Mouse (Mus musculus) MEL (cell line): Measurements from ENCODE around the gene Afap1l2. TPM values are rescaled to one million over a fixed set of nuclear protein-coding genes. Genes with fewer than 3 reads are reported as not detected.

Source experiments
- DNase-seq: peaks from one replicate; pipeline ENCODE4 v3.0.0; 2011; ENCODE audit warnings: low read depth, low spot score
- H3K27ac ChIP-seq: 2 replicates; pipeline ENCODE4 v1.5.1; 2012; ENCODE audit warnings: low read depth, mild to moderate bottlenecking, control low read depth, low read length, moderate library complexity; ENCODE audit not compliant: control insufficient read depth
- H3K27me3 ChIP-seq, 2 experiments: fragments of 150-350 bp in 1 of 2; sonication (generic) in 1 of 2; 2 replicates each; pipeline ENCODE4 v1.6.1; 2012; ENCODE audit warnings: low read length in 2 of 2, mild to moderate bottlenecking in 2 of 2, improper control_type of control experiment in 1 of 2, moderate library complexity in 1 of 2; ENCODE audit not compliant: insufficient read depth in 2 of 2, control insufficient read depth in 1 of 2
- H3K36me3 ChIP-seq, 2 experiments: 2 replicates each; pipeline ENCODE4 v1.6.1; 2012 to 2014; ENCODE audit warnings: low read length in 2 of 2, improper control_type of control experiment in 1 of 2, inconsistent platforms in 1 of 2, mild to moderate bottlenecking in 1 of 2; ENCODE audit not compliant: insufficient read depth in 2 of 2, control insufficient read depth in 1 of 2
- H3K4me1 ChIP-seq, 2 experiments: fragments of 150-350 bp in 1 of 2; sonication (generic) in 1 of 2; 2 replicates each; pipeline ENCODE4 v1.6.1; 2012; ENCODE audit warnings: low read length in 2 of 2, improper control_type of control experiment in 1 of 2, mild to moderate bottlenecking in 1 of 2; ENCODE audit not compliant: insufficient read depth in 2 of 2, control insufficient read depth in 1 of 2
- H3K4me3 ChIP-seq, 2 experiments: fragments of 150-350 bp in 1 of 2; sonication (generic) in 1 of 2; 2 replicates each; pipeline ENCODE4 v1.5.1; 2012; ENCODE audit warnings: low read depth in 2 of 2, low read length in 2 of 2, mild to moderate bottlenecking in 2 of 2, moderate library complexity in 2 of 2, control low read depth in 1 of 2, improper control_type of control experiment in 1 of 2; ENCODE audit not compliant: control insufficient read depth in 1 of 2, insufficient read depth in 1 of 2
- H3K79me2 ChIP-seq: 2 replicates; pipeline ENCODE4 v1.6.1; 2012; ENCODE audit warnings: mild to moderate bottlenecking, low read length, moderate library complexity; ENCODE audit not compliant: control insufficient read depth, poor library complexity, insufficient read depth
- H3K9ac ChIP-seq: 2 replicates; pipeline ENCODE4 v1.6.1; 2012; ENCODE audit warnings: low read depth, mild to moderate bottlenecking, control low read depth, low read length, moderate library complexity; ENCODE audit not compliant: control insufficient read depth, poor library complexity, severe bottlenecking
- H3K9me3 ChIP-seq: fragments of 150-350 bp; sonication (generic); replicated peaks from 2 replicates; pipeline ENCODE4 v1.6.1; 2012; ENCODE audit warnings: mild to moderate bottlenecking, low read length, improper control_type of control experiment, moderate library complexity; ENCODE audit not compliant: insufficient read depth
- BHLHE40 ChIP-seq: IDR thresholded peaks from 2 replicates; pipeline ENCODE4 v1.6.1; 2012; ENCODE audit warnings: low read depth, mild to moderate bottlenecking, inconsistent platforms, low read length, improper control_type of control experiment, borderline replicate concordance
- CHD2 ChIP-seq: IDR thresholded peaks from 2 replicates; pipeline ENCODE4 v1.6.1; 2011; ENCODE audit warnings: low read length, improper control_type of control experiment
- E2F4 ChIP-seq: IDR thresholded peaks from 2 replicates; pipeline ENCODE4 v1.6.1; 2011; ENCODE audit warnings: low read depth, low read length, improper control_type of control experiment, borderline replicate concordance
- EP300 ChIP-seq, 2 experiments: IDR thresholded peaks; 2 replicates each; pipeline ENCODE4 v1.6.1; 2011; ENCODE audit warnings: improper control_type of control experiment in 2 of 2, low read length in 2 of 2, low read depth in 1 of 2, mild to moderate bottlenecking in 1 of 2
- ETS1 ChIP-seq: IDR thresholded peaks from 2 replicates; pipeline ENCODE4 v1.6.1; 2012; ENCODE audit warnings: low read depth, mild to moderate bottlenecking, inconsistent platforms, low read length, improper control_type of control experiment, moderate library complexity
- GABPA ChIP-seq: IDR thresholded peaks from 2 replicates; pipeline ENCODE4 v1.6.1; 2012; ENCODE audit warnings: low read depth, mild to moderate bottlenecking, inconsistent platforms, low read length, improper control_type of control experiment, moderate library complexity
- KAT2A ChIP-seq: conservative IDR thresholded peaks from 2 replicates; pipeline ENCODE4 v1.6.1; 2012; ENCODE audit warnings: low read depth, low read length, improper control_type of control experiment, inconsistent platforms
- MAX ChIP-seq: IDR thresholded peaks from 2 replicates; pipeline ENCODE4 v1.6.1; 2011; ENCODE audit warnings: low read length, improper control_type of control experiment
- MYB ChIP-seq: IDR thresholded peaks from 2 replicates; pipeline ENCODE4 v1.6.1; 2011; ENCODE audit warnings: mild to moderate bottlenecking, low read depth, low read length, improper control_type of control experiment
- NELFE ChIP-seq: IDR thresholded peaks from 2 replicates; pipeline ENCODE4 v1.6.1; 2011; ENCODE audit warnings: low read depth, low read length, improper control_type of control experiment
- POLR2A ChIP-seq, 2 experiments: IDR thresholded peaks; 2 replicates each; pipeline ENCODE4 v1.6.1; 2011 to 2012; ENCODE audit warnings: low read length in 2 of 2, mild to moderate bottlenecking in 2 of 2, control low read depth in 1 of 2, improper control_type of control experiment in 1 of 2, low read depth in 1 of 2, moderate library complexity in 1 of 2; ENCODE audit not compliant: control insufficient read depth in 1 of 2, insufficient read depth in 1 of 2, poor library complexity in 1 of 2
- POLR2AphosphoS5 ChIP-seq: IDR thresholded peaks from 2 replicates; pipeline ENCODE4 v1.6.1; 2012; ENCODE audit warnings: low read depth, borderline replicate concordance, mild to moderate bottlenecking, inconsistent platforms, low read length, moderate library complexity, mixed read lengths
- RCOR1 ChIP-seq: IDR thresholded peaks from 2 replicates; pipeline ENCODE4 v1.6.1; 2012; ENCODE audit warnings: low read depth, mild to moderate bottlenecking, inconsistent platforms, low read length, improper control_type of control experiment
- SMC3 ChIP-seq: IDR thresholded peaks from 2 replicates; pipeline ENCODE4 v1.6.1; 2011; ENCODE audit warnings: low read depth, low read length, improper control_type of control experiment
- TAL1 ChIP-seq: IDR thresholded peaks from 2 replicates; pipeline ENCODE4 v1.6.1; 2012; ENCODE audit warnings: mild to moderate bottlenecking, inconsistent platforms, low read length, moderate library complexity, mixed read lengths
- TCF12 ChIP-seq: IDR thresholded peaks from 2 replicates; pipeline ENCODE4 v1.6.1; 2014; ENCODE audit warnings: low read depth, mild to moderate bottlenecking, inconsistent platforms, low read length, improper control_type of control experiment, moderate library complexity
- UBTF ChIP-seq: IDR thresholded peaks from 2 replicates; pipeline ENCODE4 v1.6.1; 2012; ENCODE audit warnings: low read depth, mild to moderate bottlenecking, inconsistent platforms, low read length, improper control_type of control experiment, moderate library complexity, borderline replicate concordance; ENCODE audit not compliant: insufficient read depth
- USF2 ChIP-seq, 2 experiments: IDR thresholded peaks; 2 replicates each; pipeline ENCODE4 v1.6.1; 2011 to 2012; ENCODE audit warnings: improper control_type of control experiment in 2 of 2, low read length in 2 of 2, borderline replicate concordance in 1 of 2, inconsistent platforms in 1 of 2, low read depth in 1 of 2, mild to moderate bottlenecking in 1 of 2; ENCODE audit not compliant: insufficient read depth in 1 of 2
- polyA plus RNA-seq, 2 experiments: library from polyadenylated mRNA; stranded (reverse) in 1 of 2; unstranded in 1 of 2; fragments of >175 nt in 1 of 2; fragments of >200 nt in 1 of 2; gene quantifications; 2 replicates each; pipeline versions ENCODE4 v1.2.1 to v1.2.4; 2012; ENCODE audit warnings: low replicate concordance in 2 of 2, low read depth in 1 of 2; ENCODE audit not compliant: insufficient read length in 2 of 2, insufficient read depth in 1 of 2, missing spikeins in 1 of 2
- total RNA-seq: library from RNA; depleted of rRNA; stranded (reverse); fragments of 300-350 nt; gene quantifications from 2 replicates; pipeline ENCODE4 v1.2.3, GENCODE M21; 2012

The Afap1l2 gene
- total and polyA plus RNA-seq, 3 experiments: not detected

- no peak for TF ChIP-seq USF2 (IDR thresholded peaks at IDR 0.05; ENCODE audit: borderline replicate concordance in 1 of 2, insufficient read depth in 1 of 2, low read depth in 1 of 2, low read length in 2 of 2)
- no peak for TF ChIP-seq KAT2A
- no peak for TF ChIP-seq POLR2A (IDR thresholded peaks at IDR 0.05; ENCODE audit: control insufficient read depth in 1 of 2, insufficient read depth in 1 of 2, low read depth in 1 of 2, low read length in 2 of 2, poor library complexity in 1 of 2)
- Histone ChIP-seq H3K4me3 (no peak overlapping the region), H3K79me2 (no peaks in the 10 kb centered on the region), H3K9ac (no peak overlapping the region), H3K36me3 (no peaks in the 10 kb centered on the region), H3K9me3 (no peaks in the 10 kb centered on the region), H3K27me3 (peaks cover 0 to 5% of the 10 kb centered on the region in 2 experiments; a peak in 2 of 4 replicates), H3K4me1 (no peaks in the 10 kb centered on the region), H3K27ac (no peak overlapping the region)
- DNase-seq: no peak
These were observed 12.6 kb downstream of the Afap1l2 start for GRCm38 (mm10) chr19:56995441-56995840.

DNA sequence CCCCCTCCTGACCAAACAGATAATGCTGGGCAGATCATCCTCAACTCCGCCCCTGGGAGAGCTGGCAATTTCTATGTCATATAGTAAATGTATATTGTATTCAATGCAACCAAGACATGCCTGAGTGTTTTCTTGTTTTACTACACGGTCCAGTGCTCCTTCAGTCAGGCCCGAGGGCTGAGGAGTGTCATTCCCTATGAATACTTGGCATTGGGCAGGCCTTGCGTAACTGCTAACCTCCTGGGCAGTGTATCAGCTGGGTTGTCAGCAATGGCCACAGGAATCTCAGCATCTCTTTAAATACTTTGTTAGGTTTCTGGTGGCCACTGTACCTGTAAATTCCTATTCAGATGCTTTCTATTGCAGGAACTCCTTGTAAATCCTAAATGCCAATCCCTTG, 13.4 kb downstream of the Afap1l2 start:
- TF ChIP-seq E2F4: no peak
- TF ChIP-seq UBTF: no peak
- TF ChIP-seq MAX: no peak
- no peak for TF ChIP-seq BHLHE40
- no peak for TF ChIP-seq POLR2AphosphoS5
- TF ChIP-seq ETS1: no peak
- TF ChIP-seq NELFE: no peak
- TF ChIP-seq TAL1: no peak
- no peak for TF ChIP-seq CHD2
- no peak for TF ChIP-seq GABPA
- TF ChIP-seq SMC3: no peak
- no peak for TF ChIP-seq EP300 (IDR thresholded peaks at IDR 0.05; ENCODE audit: low read depth in 1 of 2, low read length in 2 of 2)
- no peak for TF ChIP-seq RCOR1
- TF ChIP-seq TCF12: no peak
- TF ChIP-seq MYB: no peak

More for the DNA sequence above, 13.4 kb downstream of the Afap1l2 start:
- H3K9me3 ChIP-seq: no peaks in the 10 kb centered on the region
- no peak for DNase-seq
- no peak overlapping the region for H3K9ac ChIP-seq
- H3K4me1 ChIP-seq: no peaks in the 10 kb centered on the region
- no peaks in the 10 kb centered on the region for H3K36me3 ChIP-seq
- no peak overlapping the region for H3K4me3 ChIP-seq
- peaks cover 0 to 5% of the 10 kb centered on the region in 2 experiments; a peak in 2 of 4 replicates for H3K27me3 ChIP-seq
- H3K79me2 ChIP-seq: no peaks in the 10 kb centered on the region
- no peak overlapping the region for H3K27ac ChIP-seq
